Mouse (Mus musculus) erythroblast, embryonic 14.5 days (primary cell): ENCODE results near the gene Clec4n.
A peak's percentile ranks its signal among the peaks of the same experiment; 100 is the strongest.

Experiments
- GATA1 ChIP-seq: IDR thresholded peaks from 2 replicates; pipeline ENCODE4 v1.6.1; 2012; ENCODE audit warnings: low read length, inconsistent platforms, mixed read lengths
- TAL1 ChIP-seq: IDR thresholded peaks from 3 replicates; pipeline ENCODE4 v1.6.1; 2012; ENCODE audit warnings: low read length, inconsistent platforms, mixed read lengths

GRCm38 (mm10) chr6:123292751-123293400, 63.2 kb downstream of the Clec4n start:
- TF ChIP-seq GATA1, result peak; percentile 76
- peak; percentile 88 for TF ChIP-seq TAL1
